Mouse (Mus musculus) limb, embryonic 14.5 days (tissue): Measurements from ENCODE around the gene Palld. TPM values are rescaled to one million over a fixed set of nuclear protein-coding genes. Genes with fewer than 3 reads are reported as not detected.

Experiments
- ATAC-seq: fragments of 200-750 bp; cut with Nextera tagmentation; 2 replicates; pipeline ENCODE4 v1.8.0; 2017; ENCODE audit warnings: low read depth, moderate number of reproducible peaks, moderate TSS enrichment; ENCODE audit not compliant: low FRiP score
- DNase-seq: peaks from one replicate; pipeline ENCODE4 v3.0.0-alpha.2; 2015; ENCODE audit warnings: low spot score
- H3K27ac ChIP-seq: fragments of 300-500 bp; sonication (generic); replicated peaks from 2 replicates; pipeline ENCODE4 v1.5.1; 2014; ENCODE audit warnings: low read depth, mild to moderate bottlenecking, low read length, moderate library complexity, mixed read lengths
- H3K27me3 ChIP-seq: fragments of 300-500 bp; sonication (generic); 2 replicates; pipeline ENCODE4 v1.6.1; 2014; ENCODE audit warnings: low read length, mixed read lengths; ENCODE audit not compliant: control insufficient read depth, insufficient read depth
- H3K36me3 ChIP-seq: fragments of 300-500 bp; sonication (generic); 2 replicates; pipeline ENCODE4 v1.6.1; 2014; ENCODE audit warnings: mild to moderate bottlenecking, low read length, moderate library complexity, mixed read lengths; ENCODE audit not compliant: control insufficient read depth, insufficient read depth
- H3K4me1 ChIP-seq: fragments of 300-500 bp; sonication (generic); 2 replicates; pipeline ENCODE4 v1.6.1; 2014; ENCODE audit warnings: antibody characterized with exemption, low read length, mixed read lengths; ENCODE audit not compliant: control insufficient read depth, insufficient read depth
- H3K4me2 ChIP-seq: fragments of 300-500 bp; sonication (generic); replicated peaks from 2 replicates; pipeline ENCODE4 v1.6.1; 2014; ENCODE audit warnings: low read depth, mild to moderate bottlenecking, low read length, moderate library complexity; ENCODE audit not compliant: severe bottlenecking
- H3K4me3 ChIP-seq: fragments of 300-500 bp; sonication (generic); replicated peaks from 2 replicates; pipeline ENCODE4 v1.5.1; 2014; ENCODE audit warnings: low read length
- H3K9ac ChIP-seq: fragments of 300-500 bp; sonication (generic); 2 replicates; pipeline ENCODE4 v1.6.1; 2014; ENCODE audit warnings: mild to moderate bottlenecking, low read depth, low read length, moderate library complexity; ENCODE audit not compliant: severe bottlenecking
- H3K9me3 ChIP-seq: fragments of 300-500 bp; sonication (generic); 2 replicates; pipeline ENCODE4 v1.6.1; 2016; ENCODE audit warnings: low read length; ENCODE audit not compliant: control insufficient read depth
- POLR2A ChIP-seq: fragments of 200-500 bp; IDR thresholded peaks from 2 replicates; pipeline ENCODE4 v1.8.0; 2012; ENCODE audit warnings: inconsistent platforms, mild to moderate bottlenecking, moderate library complexity, borderline replicate concordance; ENCODE audit not compliant: insufficient read depth, insufficient read length; ENCODE audit errors: extremely low read depth
- WGBS: fragments of 180-500 bp; shearing (Covaris S2); extraction: QIAGEN DNeasy Blood & Tissue Kit; methylation state at CpG from one replicate; pipeline ENCODE4 v1.1.7; 2014; 5-methylcytosine and 5-hydroxymethylcytosine counted together
- polyA plus RNA-seq, 2 experiments: library from polyadenylated mRNA; depleted of rRNA in 1 of 2; stranded (reverse) in 1 of 2; unstranded in 1 of 2; fragments of >200 nt; fragmentation: Nextera tagmentation in 1 of 2; extraction: Ambion mirVana in 1 of 2; gene quantifications; 2 replicates each; pipeline versions ENCODE4 v1.2.1 to v1.2.3; 2012 to 2014

The Palld gene
- polyA plus RNA-seq, 2 experiments = 61.4 to 99.0 TPM

GRCm38 (mm10) chr8:61909313-61909712 lies 6.8 kb upstream of the Palld start:
- Histone ChIP-seq H3K4me1 (no peaks in the 10 kb centered on the region), H3K9me3 (no peaks in the 10 kb centered on the region), H3K27me3 (no peaks in the 10 kb centered on the region), H3K4me3 (no peak overlapping the region), H3K27ac (0 out of 2 replicates have a peak overlapping the region, but pooled peaks have one; percentile 10), H3K4me2 (no peak overlapping the region), H3K36me3 (no peaks in the 10 kb centered on the region), H3K9ac (no peak overlapping the region)
- 88% methylated on average over 3 of the region's 3 CpGs for WGBS
- ATAC-seq (no peak), DNase-seq (no peak)
- no peak for TF ChIP-seq POLR2A

GRCm38 (mm10) chr8:61908303-61909215 lies 6.1 kb upstream of the Palld start:
- WGBS = 56% methylated on average over 13 of the region's 13 CpGs
- peak; percentile 86 for ATAC-seq
- no peak overlapping the region for H3K27ac ChIP-seq

GRCm38 (mm10) chr8:61901028-61901717 lies 1.3 kb downstream of the Palld start:
- 74% methylated on average over 6 of the region's 6 CpGs for WGBS
- H3K4me3 ChIP-seq = no peak overlapping the region
- no peak overlapping the region for H3K4me2 ChIP-seq
- H3K27ac ChIP-seq = no peak overlapping the region
- DNase-seq (no peak), ATAC-seq (no peak)
- no peaks in the 10 kb centered on the region for H3K9me3 ChIP-seq
- no peak overlapping the region for H3K9ac ChIP-seq
- H3K27me3 ChIP-seq = no peaks in the 10 kb centered on the region
- no peak for TF ChIP-seq POLR2A
- H3K36me3 ChIP-seq = no peaks in the 10 kb centered on the region
- no peaks in the 10 kb centered on the region for H3K4me1 ChIP-seq

More at GRCm38 (mm10) chr8:61908303-61909215, 6.1 kb upstream of the Palld start:
- no peak overlapping the region for H3K4me3 ChIP-seq
- no peak overlapping the region for H3K4me2 ChIP-seq
- TF ChIP-seq POLR2A = no peak
- no peaks in the 10 kb centered on the region for H3K4me1 ChIP-seq
- H3K27me3 ChIP-seq = no peaks in the 10 kb centered on the region
- no peak overlapping the region for H3K9ac ChIP-seq
- no peaks in the 10 kb centered on the region for H3K36me3 ChIP-seq
- no peaks in the 10 kb centered on the region for H3K9me3 ChIP-seq
- DNase-seq = peak; percentile 79

GRCm38 (mm10) chr8:61897402-61897801 lies 5.1 kb downstream of the Palld start:
- DNase-seq = no peak
- no peaks in the 10 kb centered on the region for H3K36me3 ChIP-seq
- ATAC-seq = no peak
- H3K4me3 ChIP-seq = no peak overlapping the region
- WGBS = 63% methylated on average over 1 of the region's 1 CpGs
- TF ChIP-seq POLR2A = no peak
- no peaks in the 10 kb centered on the region for H3K27me3 ChIP-seq
- H3K9me3 ChIP-seq = no peaks in the 10 kb centered on the region
- H3K27ac ChIP-seq = no peak overlapping the region
- no peak overlapping the region for H3K4me2 ChIP-seq
- H3K4me1 ChIP-seq = no peaks in the 10 kb centered on the region
- no peak overlapping the region for H3K9ac ChIP-seq

GRCm38 (mm10) chr8:61896742-61897141 lies 5.7 kb downstream of the Palld start:
- H3K27ac ChIP-seq = no peak overlapping the region
- 84% methylated on average over 1 of the region's 1 CpGs for WGBS
- DNase-seq (no peak), ATAC-seq (no peak)
- H3K4me1 ChIP-seq = no peaks in the 10 kb centered on the region
- no peaks in the 10 kb centered on the region for H3K9me3 ChIP-seq
- no peak overlapping the region for H3K9ac ChIP-seq
- no peaks in the 10 kb centered on the region for H3K36me3 ChIP-seq
- no peak overlapping the region for H3K4me2 ChIP-seq
- no peak for TF ChIP-seq POLR2A
- H3K27me3 ChIP-seq = no peaks in the 10 kb centered on the region
- no peak overlapping the region for H3K4me3 ChIP-seq
